Mouse (Mus musculus) kidney, adult 2 months (tissue): ENCODE measurements at regions not wholly inside any gene's neighbourhood (a gene's known extent, or its start where the extent isn't known, plus 50 kb on each side); places are given as distances from the start of the nearest gene placed in this dataset.

Experiments
- CTCF ChIP-seq: fragments of 200-500 bp; conservative IDR thresholded peaks from 2 replicates; pipeline ENCODE4 v1.5.1; 2011; ENCODE audit warnings: low read depth, mild to moderate bottlenecking, control low read depth, low read length, moderate library complexity, mixed read lengths; ENCODE audit not compliant: insufficient read depth, insufficient read length
- POLR2A ChIP-seq: fragments of 200-500 bp; IDR thresholded peaks from one replicate; pipeline ENCODE4 v1.6.1; 2011; ENCODE audit warnings: low read depth, low read length, control low read depth

- TF ChIP-seq CTCF = no peak
- no peak for TF ChIP-seq POLR2A
Observed at GRCm38 (mm10) chr7:130106961-130107360, 413.2 kb downstream of the Ate1 start.
